Mouse (Mus musculus) kidney, postnatal 25 days (tissue): ENCODE measurements around the gene Slc25a22.
"Not testable (repeated sequence)": the region's sequence is repeated elsewhere in the genome, so short reads cannot be mapped to it uniquely, and the experiment has no call there.

Experiments used
- DNase-seq, 2 experiments: peaks; one replicate each; pipeline ENCODE4 v3.0.0; 2021; ENCODE audit warnings: mixed read lengths in 2 of 2

Gene Slc25a22

DNA sequence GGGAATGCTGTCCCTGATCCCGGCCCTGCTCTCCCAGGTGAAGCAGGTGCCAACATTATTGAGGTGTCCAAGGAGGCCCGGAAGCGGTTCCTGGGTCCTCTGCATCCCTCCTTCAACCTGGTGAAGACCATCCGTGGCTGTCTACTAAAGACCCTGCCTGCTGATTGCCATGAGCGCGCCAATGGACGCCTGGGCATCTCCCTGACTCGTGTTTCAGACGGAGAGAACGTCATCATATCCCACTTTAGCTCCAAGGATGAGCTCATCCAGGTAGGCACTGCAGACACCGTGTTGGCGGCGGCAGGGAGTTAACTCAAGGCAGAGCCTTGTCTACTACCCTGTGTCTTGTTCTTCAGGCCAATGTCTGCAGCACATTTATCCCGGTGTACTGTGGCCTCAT is 19.5 kb upstream of the Slc25a22 start:
- DNase-seq = peak in 1 of 2 experiments; percentile 40

DNA sequence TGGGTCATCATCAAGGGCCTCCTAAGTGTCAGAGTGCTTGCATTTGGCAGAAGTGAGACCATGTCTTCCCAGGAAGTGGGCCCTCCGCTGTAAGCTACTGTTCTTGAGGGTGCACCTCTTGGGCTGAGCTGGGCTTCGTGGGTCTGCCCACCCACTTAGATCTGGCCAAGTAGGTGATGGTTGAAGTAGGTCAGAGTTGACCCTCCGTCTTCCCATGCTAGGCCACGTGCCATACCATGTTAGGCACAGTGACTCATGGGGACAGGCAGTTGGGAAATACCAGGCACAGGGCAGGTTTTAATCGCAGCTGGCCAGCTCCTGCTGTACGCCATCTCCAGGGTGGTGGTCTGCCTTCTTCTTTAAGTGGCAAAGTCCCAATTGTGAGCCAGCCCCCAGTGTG is 19.0 kb upstream of the Slc25a22 start:
- DNase-seq = peak in 1 of 2 experiments; percentile 57

DNA sequence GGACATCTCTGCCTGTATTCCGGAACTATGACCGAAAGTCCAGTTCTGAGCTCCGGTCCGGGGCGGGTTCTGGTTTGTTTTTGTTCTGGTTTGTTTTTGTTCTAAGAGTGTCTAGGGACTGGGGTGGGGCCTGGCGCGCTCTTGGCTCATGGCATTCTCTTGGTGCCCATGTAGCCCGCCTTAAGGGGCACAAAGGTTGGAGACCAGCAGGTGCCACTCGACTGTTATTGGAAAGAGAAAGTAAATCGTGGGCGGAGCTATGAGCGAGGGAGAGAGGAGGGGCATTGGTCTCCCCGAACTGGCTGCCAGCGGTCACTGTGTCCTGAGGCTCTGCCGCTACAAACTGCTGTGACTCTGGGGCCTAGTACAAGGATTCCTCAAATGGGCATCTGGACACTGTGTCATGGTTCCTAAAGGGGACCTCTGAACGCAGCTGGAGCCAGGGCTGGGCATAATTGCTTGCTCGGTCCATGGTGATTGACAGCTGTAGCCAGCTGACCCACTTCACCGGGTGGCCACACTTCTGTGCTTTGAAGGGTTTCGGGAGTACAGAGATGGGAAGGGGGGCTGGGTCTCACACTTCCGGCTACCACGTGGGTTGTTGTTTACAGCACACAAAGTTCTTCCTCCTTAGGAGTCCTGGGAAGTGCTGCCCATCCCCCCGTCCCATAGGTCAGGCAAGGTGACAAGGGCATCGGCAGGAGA is 18.1 kb upstream of the Slc25a22 start:
- peak; percentile 88 to 94 for DNase-seq

DNA sequence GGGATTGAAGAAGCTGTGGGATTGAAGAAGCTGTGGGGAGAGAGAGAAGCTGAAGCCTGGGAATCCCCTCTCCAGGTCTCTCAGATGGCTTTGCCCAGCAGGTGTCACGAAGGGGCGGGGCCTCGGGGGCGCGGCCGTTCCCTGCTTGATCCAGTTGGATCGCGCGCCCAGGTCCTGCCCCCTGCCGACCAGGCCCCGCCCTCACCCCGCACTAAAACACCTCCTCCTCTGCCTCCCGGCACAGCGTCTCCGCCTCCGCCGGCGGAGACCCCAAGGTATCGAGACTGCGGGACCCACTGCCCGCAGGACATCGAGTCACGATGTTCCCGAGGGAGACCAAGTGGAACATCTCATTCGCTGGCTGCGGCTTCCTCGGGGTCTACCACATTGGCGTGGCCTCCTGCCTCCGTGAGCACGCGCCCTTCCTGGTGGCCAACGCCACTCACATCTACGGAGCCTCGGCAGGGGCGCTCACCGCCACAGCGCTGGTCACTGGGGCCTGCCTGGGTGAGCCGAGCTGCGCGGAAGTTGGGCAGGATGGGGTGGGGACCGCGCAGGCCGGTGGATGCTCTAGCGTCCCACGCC is 17.4 kb upstream of the Slc25a22 start, which contains the start of gene Pnpla2:
Gene Pnpla2 (plus strand): TSS at position 232 of the 585 bp plus-strand sequence.
- DNase-seq = peak; percentile 98 to 99

DNA sequence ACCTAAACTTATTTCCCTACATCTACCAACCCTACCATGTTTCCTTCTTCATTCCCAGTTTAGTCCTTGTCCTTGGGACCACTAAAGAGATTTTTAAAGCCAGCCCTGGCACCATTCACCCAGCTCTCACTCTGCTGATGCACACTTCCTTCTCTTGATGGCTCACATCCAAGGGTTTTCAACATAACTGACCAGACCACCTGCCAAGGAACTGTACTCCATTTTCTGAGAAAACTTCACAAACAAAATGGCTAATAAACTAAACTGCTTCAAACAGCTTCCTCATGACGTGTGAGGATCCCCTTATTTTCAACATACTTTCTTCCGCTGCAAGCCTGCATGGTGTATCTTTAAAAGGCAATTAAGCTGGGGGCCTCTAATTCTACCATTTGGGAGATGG is 15.9 kb upstream of the Slc25a22 start:
- no peak for DNase-seq

DNA sequence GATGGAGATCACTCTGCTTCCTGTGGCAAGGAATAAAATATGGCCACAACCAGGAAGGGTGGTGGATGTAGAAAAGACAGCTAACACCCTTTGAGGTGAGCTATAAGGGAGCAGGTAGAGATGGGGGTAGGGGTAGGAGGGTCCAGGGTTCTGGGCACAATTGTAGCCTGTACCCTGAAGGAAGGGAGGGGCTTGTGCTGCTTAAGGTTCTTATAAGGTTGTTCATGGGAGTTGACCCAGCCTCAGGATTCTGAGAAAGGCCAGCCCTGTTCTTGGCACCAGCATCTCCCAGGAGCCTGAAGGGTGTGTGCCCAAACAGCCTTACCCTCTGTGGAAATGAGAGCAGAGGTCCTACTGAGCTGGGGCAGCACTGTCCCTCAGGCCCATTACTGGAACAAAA is 14.2 kb upstream of the Slc25a22 start:
- DNase-seq = no peak

DNA sequence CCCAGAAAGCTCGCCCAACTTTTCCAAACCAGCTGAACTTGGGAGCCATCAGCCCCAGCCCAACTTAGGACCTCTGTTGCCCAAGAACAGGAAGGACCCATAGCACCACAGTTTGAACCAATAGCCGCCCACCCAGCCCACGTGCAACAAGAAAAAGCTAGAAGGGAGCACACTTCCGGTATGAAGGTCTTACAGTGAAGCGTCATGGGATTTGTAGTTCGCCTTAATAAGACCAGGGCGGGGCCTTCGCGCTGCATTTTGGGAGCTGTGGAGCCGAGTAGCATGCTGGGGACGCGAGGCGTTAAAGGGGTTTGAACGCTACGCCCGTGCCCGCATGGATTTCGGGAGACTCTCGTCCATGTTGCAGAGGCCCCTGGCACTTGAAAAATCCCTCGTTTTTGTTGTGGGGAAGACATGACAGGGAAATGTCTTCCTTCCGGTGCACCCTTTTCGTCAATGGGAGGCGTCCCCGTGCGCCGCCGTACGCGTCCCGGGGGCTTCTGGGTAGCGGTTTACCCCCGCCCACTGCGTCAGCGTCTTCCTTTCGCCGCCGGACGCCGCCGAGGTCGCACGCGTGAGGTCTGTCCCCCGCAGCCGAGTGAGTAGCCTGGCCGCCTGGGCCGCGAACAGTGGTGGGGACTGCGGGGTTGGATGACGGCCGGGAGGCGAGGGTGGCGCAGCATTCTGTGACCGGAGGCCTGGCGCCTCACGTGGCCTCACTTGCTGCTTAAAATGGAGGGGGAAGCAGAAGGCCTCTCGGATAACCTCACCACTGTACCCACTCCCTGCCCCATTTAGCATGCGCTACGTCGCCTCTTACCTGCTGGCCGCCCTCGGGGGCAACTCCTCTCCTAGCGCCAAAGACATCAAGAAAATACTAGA is 9.7 kb upstream of the Slc25a22 start, which contains the start of gene Rplp2:
Gene Rplp2 (plus strand): TSS at position 261 of the 882 bp plus-strand sequence.
- DNase-seq = peak; percentile 93 to 97

DNA sequence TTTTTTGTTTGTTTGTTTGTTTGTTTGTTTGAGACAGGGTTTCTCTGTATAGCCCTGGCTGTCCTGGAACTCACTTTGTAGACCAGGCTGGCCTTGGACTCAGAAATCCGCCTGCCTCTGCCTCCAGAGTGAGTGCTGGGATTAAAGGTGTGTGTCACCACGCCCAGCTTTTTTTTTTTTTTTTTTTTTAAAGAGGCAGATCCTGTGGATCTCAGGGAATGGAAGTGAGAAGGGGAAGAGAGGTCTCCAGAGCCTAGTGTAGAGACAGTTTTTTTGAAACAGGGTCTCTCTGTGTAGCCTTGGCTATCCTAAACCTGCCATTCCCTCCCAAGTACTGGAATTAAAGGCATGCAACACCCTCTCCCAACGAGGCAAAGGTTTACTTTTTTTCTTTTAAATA is 8.7 kb upstream of the Slc25a22 start:
- DNase-seq = not testable (repeated sequence)

DNA sequence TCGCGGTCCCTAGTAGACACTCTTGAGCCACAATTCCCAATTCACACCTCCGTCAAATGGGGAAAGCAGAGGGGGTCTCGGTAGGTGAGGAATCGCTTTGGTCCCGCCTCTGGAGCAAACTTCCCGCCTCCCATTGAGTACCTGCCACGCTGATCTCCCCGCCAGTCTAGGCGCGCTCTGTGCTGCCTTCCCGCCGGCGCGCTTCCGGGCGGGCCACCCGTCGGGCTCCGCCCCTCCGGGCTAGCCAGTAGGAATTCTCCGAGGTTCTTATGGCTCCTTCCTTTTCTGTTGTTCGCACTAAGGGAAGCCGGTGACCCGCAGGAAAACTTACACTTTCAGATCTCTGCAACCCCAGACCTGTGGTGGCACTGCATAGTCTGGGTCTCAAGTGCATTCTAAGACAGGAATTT is 6.1 kb upstream of the Slc25a22 start, which contains the start of gene Pidd1:
Gene Pidd1 (minus strand): TSS at position 198 of the 410 bp plus-strand sequence.
- peak; percentile 77 to 88 for DNase-seq

DNA sequence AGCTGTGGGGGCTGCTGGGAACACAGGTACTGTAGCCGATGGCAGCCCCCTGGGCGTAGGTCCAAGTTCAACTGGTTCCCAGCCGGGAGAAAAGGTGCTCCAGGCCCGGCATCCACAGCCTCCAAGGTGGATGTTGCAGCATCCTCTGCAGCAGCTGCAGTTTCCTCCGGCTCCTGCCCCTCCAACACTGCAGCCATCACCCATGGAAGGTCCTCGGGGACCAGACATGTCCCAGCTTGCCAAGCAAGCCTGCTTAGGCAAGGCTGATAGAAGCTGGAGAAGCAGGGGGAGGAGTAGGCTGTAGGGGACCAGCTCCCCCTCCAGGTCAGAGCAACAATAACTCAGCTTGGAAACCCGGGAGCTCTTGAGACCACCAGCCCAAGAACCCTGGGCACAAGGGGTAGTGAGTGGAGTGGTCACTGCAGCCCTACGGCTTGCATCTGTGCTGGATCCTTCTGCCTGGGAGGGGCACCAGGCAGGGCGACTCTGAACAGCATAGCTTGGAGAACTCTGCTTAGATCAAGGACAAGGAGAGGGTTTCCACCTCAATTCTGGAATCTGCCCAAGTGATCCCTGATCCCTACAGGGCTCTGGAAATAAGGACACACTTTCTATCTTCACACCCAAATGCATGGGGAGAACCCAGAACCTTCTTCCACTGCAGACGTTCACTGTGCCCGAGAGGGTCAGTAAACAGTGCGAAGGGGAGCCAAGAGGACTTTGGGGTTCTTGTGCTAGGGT is 5.6 kb upstream of the Slc25a22 start:
- DNase-seq = peak in 1 of 2 experiments; percentile 50

DNA sequence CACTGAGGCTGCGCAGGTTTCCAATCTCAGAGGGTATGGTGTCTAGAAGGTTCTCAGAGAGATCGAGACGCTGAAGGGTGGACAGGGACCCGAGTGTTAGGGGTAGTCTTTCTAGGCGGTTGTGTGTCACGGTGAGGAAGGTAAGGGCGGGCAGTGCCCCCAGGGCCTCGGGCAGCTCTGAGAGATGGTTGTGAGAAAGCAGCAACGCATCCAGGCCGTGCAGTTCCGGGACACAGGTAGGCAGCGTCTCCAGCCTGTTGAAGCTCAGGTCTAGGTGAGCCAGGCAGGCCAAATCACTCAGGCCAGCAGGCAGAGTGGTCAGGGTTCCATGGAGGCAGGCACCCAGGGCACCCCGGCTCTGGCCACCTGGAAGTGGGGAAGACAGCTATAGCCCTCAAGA is 4.5 kb upstream of the Slc25a22 start:
- peak in 1 of 2 experiments; percentile 32 for DNase-seq

DNA sequence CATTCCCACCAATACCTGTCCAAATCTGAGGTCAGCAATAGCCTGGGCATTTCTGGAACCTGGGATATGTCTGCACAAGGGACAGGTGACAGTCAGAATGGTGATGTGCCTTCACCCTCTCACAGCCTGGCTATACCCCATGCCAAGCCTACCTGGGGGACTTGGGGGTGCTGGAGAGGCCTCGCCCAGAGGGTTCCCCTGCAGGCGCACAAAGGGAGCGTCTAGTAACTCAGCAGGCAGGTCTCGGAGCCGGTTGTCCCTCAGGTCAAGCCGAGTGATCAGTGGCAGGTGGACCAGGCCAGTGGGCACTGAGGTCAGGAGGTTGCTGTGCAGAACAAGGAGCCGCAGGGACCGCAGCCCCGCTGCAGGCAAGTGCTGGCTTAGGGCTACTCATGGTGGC is 3.8 kb upstream of the Slc25a22 start:
- peak in 1 of 2 experiments; percentile 41 for DNase-seq

DNA sequence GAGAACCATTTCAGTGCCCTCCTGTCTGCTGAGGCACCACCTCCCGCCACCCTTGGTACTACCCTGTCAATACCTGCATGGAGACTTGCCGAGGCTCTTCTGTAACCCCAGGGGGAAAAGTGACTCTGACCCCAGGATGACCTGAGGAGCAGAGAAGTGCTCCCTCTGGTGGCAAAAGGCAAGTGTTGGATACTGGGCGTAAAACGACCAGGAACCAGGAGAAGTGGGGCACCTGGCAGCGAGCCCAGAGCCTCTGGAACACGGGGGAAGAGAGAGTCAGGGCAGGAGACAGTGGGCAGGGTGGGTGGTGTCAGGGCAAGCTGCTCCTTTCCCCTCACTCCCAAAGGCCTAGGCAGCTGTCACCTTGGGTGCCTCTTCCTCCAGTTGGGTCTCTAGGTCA is 2.9 kb upstream of the Slc25a22 start:
- DNase-seq = peak; percentile 85

DNA sequence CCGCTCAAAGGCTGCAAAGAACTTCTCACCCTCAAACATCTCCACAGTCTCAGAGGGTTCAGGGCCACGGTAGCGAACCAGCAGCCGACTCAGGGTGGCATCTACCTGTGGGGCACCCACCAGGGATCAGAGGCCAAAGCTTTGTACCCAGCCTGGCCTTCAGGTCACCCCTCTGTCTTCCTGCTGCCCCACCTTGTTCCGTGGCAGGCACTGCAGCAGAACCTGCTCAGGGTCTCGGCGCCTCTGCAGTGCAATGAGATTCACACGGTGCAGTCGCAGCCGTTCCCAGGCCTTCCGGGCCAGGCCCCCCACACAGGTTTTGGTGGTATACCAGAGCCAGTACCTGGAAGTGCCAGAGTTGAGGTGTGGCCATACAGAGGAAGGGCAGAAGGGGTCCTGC is 2.1 kb upstream of the Slc25a22 start:
- DNase-seq = no peak

DNA sequence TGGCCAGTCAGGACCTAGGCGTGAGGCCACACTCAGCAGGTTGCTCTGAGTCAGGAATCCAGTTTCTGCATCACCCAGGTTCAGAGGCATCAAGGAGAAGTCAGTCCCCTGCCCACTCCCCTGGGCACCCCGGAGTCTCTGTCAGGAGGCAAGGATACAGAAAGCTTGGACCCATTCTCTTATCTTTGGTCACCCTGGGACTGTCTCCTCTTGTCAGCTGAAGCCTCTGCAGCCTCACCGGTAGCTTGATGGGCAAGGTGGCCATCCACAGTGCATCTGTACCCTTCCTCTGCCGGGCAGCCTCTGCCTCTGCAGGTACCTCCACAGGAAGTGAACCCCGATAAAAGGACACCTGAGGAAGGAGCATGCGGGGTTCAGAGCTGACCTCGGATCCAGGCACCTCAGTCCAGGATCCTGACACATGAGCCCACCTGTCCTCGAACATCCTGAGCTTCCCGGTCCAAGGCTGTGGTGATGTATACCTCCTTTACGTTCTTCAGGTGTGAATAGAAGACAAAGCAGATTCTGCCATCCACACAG is 1.5 kb upstream of the Slc25a22 start:
- DNase-seq = no peak

DNA sequence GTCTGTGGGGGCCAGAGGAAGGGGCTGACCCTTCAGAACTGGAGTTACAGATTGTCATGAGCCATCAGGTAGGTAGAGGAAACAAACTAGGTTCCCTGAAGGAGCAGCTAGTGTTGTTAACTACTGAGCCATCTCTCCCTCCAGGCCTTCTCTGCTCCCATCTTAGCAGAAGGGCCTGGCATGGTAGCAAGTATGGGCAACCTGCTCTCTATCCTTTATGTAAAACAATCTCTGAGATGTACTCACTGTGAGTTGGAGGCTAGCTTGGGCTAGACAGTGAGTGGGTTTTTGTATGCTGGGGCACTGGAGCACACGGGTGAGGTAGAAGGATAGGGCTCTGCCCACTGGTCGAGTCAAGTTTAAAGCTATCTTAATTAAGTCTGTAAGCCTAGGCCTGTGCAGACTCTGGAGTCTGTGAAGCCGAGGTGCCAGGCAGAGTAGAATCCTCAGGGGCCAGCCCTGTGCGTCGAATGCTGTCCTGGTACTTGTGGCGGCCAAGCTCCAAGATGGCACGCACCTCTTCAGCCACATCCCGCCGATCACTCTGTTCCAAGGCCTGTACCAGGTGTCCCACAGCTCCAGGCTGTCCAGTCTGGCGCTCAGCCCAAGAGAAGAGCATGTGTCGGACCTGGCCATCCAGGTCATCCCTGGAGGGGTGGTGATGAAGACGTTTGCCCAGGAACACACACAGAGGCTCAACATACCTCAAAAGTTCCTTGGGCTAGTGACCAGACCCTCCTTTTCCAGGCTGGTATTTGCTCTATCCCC is 693 bp upstream of the Slc25a22 start:
- peak in 1 of 2 experiments; percentile 44 for DNase-seq

DNA sequence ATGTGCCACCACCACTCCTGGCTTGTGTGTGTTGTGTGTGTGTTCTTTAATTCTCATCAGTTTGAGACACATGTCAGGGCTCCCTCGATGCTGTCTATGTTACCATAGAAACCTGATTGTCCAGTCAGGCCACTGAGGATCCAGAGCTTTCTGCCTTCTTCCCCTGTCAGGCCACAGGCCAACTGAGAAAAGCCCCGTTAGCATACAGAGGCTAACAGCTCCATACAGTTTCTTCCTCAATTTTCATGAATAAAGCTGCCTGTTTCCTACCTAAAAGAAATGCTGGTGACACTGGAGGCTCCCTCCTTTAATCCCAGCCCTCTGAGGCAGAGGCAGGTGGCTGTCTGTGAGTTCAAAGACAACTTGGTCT is 1.2 kb downstream of the Slc25a22 start:
- no peak for DNase-seq

DNA sequence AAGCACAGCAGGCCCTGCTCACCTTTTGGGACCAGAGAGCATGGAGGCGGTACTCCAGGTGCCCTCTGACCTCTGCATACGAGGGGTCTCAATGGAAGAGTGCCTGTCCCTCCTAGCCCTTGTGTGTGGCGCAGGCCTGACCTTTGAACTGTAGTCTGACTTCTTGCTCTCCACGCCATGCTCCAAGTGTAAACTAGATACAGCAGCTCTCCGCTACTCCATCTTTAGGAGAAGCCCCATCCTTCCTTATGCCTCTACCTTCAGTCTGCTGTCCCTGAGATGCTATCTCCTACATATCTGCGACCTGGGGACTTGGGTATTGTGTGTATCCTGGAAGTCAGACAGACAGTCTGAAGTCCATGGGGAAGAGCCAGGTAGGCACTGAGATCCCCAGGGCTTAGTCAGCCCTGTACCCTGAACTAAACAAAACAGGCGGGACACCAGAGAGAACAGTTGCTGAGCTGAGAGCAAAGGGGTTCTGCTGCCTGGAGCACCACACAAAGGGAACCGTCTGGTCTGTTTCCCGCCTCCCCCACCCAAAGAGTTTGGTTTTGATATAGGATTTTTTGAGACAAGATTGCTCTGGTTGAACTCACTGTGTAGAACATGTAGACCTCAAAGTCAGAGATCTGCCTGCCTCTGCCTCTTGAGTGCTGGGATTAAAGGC is 1.7 kb downstream of the Slc25a22 start:
- peak in 1 of 2 experiments; percentile 52 for DNase-seq

DNA sequence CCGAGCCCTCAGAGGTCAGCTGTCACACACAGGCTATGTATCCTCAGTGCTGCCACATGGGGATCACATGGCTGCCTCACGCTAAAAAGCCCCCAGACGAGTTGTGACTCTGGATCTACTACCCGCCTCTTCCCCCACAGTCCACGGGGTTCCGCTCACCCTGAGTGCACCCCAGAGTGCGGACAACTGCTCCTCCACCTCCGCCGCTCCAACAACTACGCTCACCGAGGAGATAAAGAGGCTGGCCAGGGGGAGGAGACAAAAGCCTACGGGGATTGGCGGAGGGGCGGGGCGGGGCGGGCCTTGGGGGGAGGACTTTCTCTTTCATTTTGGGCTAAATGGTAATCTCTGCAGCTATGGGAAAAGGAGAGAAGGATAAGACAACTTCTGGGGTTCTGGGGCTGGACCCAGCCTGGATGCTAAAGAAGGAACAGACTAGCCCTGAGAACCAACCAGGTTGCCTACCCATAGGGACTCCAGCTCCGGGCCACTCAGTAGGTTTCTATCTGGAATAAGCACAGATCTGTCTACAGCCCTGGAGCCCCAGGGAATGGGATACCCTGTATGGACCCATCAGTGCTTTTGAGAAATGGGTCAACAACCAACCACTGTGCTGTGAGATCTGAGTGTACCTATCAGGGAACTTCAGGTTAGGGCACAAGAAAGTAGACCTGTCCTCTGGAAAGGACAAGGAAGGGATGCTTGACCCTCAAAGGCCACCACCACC is 2.4 kb downstream of the Slc25a22 start:
- peak; percentile 70 to 83 for DNase-seq

DNA sequence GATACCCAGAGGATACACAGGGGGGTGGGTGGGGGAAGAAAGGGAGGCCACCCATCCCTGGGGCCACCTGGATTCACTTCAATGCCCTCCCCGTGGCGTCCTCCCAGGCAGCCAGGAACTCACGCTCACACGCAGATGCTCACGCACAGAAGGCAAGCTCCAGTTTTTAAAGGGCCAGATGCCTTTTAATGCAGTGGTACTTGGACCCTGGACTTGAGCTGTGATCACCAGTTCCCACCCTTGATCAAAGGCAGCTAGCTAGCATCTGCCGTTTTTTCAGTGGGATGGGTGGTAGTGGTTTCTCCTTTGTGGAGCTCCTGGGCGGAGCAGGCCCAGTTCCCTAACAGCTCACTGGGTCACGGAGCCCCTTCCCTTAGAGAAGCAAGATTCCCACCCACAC is 3.2 kb downstream of the Slc25a22 start:
- DNase-seq = peak; percentile 49 to 70
